Mouse (Mus musculus) C2C12 (cell line): ENCODE data around the gene Rnf26.

Experiments used
- CEBPB ChIP-seq: IDR thresholded peaks from one replicate; pipeline ENCODE4 v1.6.1; 2011; ENCODE audit warnings: low read depth, mild to moderate bottlenecking, control low read depth, moderate library complexity
- CTCF ChIP-seq: IDR thresholded peaks from one replicate; pipeline ENCODE4 v1.5.1; 2011; ENCODE audit not compliant: control insufficient read depth, insufficient read depth, insufficient read length
- MYOD1 ChIP-seq: IDR thresholded peaks from one replicate; pipeline ENCODE4 v1.6.1; 2011; ENCODE audit warnings: low read depth; ENCODE audit not compliant: control insufficient read depth, insufficient read length
- MYOG ChIP-seq: IDR thresholded peaks from one replicate; pipeline ENCODE4 v1.6.1; 2011; ENCODE audit not compliant: control insufficient read depth, insufficient read length; ENCODE audit errors: extremely low read depth

DNA sequence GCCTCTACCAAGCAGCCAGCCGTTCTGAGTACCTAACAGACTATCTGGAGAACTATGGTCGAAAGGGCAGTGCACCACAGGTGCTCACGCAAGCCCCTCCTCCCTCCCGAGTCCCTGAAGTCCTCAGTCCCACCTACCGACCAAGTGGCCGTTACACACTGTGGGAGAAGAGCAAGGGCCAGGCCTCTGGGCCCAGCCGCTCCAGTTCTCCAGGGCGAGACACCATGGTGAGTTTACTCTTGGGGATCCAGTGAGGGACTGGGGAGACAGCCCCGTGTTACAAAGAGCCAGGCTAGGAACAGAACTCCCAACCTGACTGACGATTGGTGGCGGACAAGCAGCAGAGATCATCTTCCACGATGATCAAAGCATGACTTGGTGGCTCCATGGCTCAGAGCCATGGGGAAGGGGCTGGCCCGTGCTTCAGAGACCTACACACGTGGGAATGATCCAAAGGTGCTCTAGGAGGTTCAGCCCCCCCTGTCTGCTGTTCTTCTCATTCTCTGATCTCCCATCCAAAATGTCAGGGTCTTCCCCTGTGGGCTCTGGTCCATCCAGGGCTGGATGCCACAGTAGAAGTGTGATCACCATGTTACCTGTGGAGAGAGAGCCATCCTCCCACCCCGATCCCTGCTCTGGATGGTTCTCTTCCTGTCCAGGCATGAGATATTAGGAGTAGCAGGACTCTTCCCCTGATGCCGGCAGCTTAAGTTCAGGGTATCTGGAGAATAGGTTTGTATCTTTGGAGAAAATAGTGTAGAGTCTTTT lies 37.1 kb downstream of the Rnf26 start:
- no peak for TF ChIP-seq CEBPB
- no peak for TF ChIP-seq MYOD1
- TF ChIP-seq CTCF, result no peak
- TF ChIP-seq MYOG, result no peak
